Mouse (Mus musculus) hindbrain, postnatal 0 days (tissue): ENCODE results near the gene Ncoa7. TPM values are rescaled to one million over a fixed set of nuclear protein-coding genes. Genes with fewer than 3 reads are reported as not detected.

Experiments
- ATAC-seq: fragments of 200-750 bp; cut with Nextera tagmentation; 2 replicates; pipeline ENCODE4 v1.8.0; 2017; ENCODE audit warnings: mild to moderate bottlenecking, moderate TSS enrichment, moderate library complexity
- DNase-seq: peaks from one replicate; pipeline ENCODE4 v3.0.0-alpha.2; 2015; ENCODE audit warnings: low spot score
- H3K27ac ChIP-seq: fragments of 300-500 bp; sonication (generic); 2 replicates; pipeline ENCODE4 v1.5.1; 2014; ENCODE audit warnings: mild to moderate bottlenecking
- H3K27me3 ChIP-seq: fragments of 300-500 bp; sonication (generic); 2 replicates; pipeline ENCODE4 v1.6.1; 2014; ENCODE audit warnings: low read length, mixed read lengths; ENCODE audit not compliant: insufficient read depth
- H3K36me3 ChIP-seq: fragments of 300-500 bp; sonication (generic); 2 replicates; pipeline ENCODE4 v1.6.1; 2014; ENCODE audit warnings: low read length, mixed read lengths; ENCODE audit not compliant: insufficient read depth
- H3K4me1 ChIP-seq: fragments of 300-500 bp; sonication (generic); 2 replicates; pipeline ENCODE4 v1.6.1; 2014; ENCODE audit warnings: antibody characterized with exemption, low read length, mixed read lengths; ENCODE audit not compliant: insufficient read depth
- H3K4me2 ChIP-seq: fragments of 300-500 bp; sonication (generic); 2 replicates; pipeline ENCODE4 v1.6.1; 2014; ENCODE audit warnings: low read depth, mild to moderate bottlenecking, low read length, moderate library complexity, mixed read lengths
- H3K4me3 ChIP-seq: fragments of 300-500 bp; sonication (generic); 2 replicates; pipeline ENCODE4 v1.5.1; 2014; ENCODE audit warnings: low read length
- H3K9ac ChIP-seq: fragments of 300-500 bp; sonication (generic); replicated peaks from 2 replicates; pipeline ENCODE4 v1.6.1; 2014; ENCODE audit warnings: mild to moderate bottlenecking, low read length, moderate library complexity, mixed read lengths
- H3K9me3 ChIP-seq: fragments of 300-500 bp; sonication (generic); 2 replicates; pipeline ENCODE4 v1.6.1; 2016; ENCODE audit warnings: low read length, mixed read lengths
- CTCF ChIP-seq: IDR thresholded peaks from 2 replicates; pipeline ENCODE4 v1.5.1; 2016; ENCODE audit warnings: antibody characterized with exemption, control low read depth, low read depth
- WGBS: fragments of 180-500 bp; shearing (Covaris S2); extraction: QIAGEN DNeasy Blood & Tissue Kit; methylation state at CpG from one replicate; pipeline ENCODE4 v1.1.7; 2014; 5-methylcytosine and 5-hydroxymethylcytosine counted together
- polyA plus RNA-seq: library from polyadenylated mRNA; unstranded; fragments of >200 nt; fragmentation: Nextera tagmentation; extraction: Ambion mirVana; gene quantifications from 2 replicates; pipeline ENCODE4 v1.2.1, GENCODE M21; 2015
- total RNA-seq: library from RNA; depleted of rRNA; stranded (reverse); fragments of >200 nt; gene quantifications from 2 replicates; pipeline ENCODE4 v1.2.3, GENCODE M21; 2014

Gene Ncoa7
- total and polyA plus RNA-seq, 2 experiments from 2014 or later, result 19.8 to 24.4 TPM

- Histone ChIP-seq H3K4me3 (no peak overlapping the region), H3K27ac (no peak overlapping the region), H3K4me1 (no peaks in the 10 kb centered on the region), H3K27me3 (no peaks in the 10 kb centered on the region), H3K36me3 (no peaks in the 10 kb centered on the region), H3K4me2 (no peak overlapping the region), H3K9ac (no peak overlapping the region), H3K9me3 (no peaks in the 10 kb centered on the region)
- ATAC-seq, result no peak
- no peak for TF ChIP-seq CTCF
- 69% methylated on average over 8 of the region's 8 CpGs for WGBS
- DNase-seq, result no peak
Measured at GRCm38 (mm10) chr10:30759360-30760147, 43.6 kb downstream of the Ncoa7 start.

DNA sequence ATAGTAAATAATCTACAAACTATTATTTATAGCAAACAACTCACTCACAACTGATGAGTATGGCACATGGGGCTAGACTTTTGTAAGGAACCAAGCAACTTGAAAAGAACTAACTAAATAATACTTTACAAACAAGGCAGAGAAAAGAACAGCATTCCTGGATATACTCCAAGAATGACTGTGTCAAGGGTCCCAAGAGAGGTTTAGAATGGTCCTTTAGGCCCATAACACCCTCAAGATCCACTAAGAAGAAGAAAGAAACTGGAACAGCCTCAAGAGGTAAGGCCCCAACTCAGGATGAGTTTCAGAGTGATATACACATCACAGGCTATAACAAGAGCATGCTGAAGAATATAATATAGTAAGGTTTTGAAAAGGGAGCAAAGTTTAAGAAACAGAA, 47.1 kb downstream of the Ncoa7 start:
- Histone ChIP-seq H3K36me3 (no peaks in the 10 kb centered on the region), H3K27me3 (no peaks in the 10 kb centered on the region), H3K27ac (no peak overlapping the region), H3K9me3 (no peaks in the 10 kb centered on the region), H3K4me3 (no peak overlapping the region), H3K4me1 (no peaks in the 10 kb centered on the region), H3K4me2 (no peak overlapping the region), H3K9ac (no peak overlapping the region)
- ATAC-seq (no peak), DNase-seq (no peak)
- TF ChIP-seq CTCF, result no peak

GRCm38 (mm10) chr10:30754825-30755457, 48.2 kb downstream of the Ncoa7 start:
- H3K4me3 ChIP-seq, result no peak overlapping the region
- no peak overlapping the region for H3K4me2 ChIP-seq
- ATAC-seq (no peak), DNase-seq (no peak)
- H3K4me1 ChIP-seq, result no peaks in the 10 kb centered on the region
- no peaks in the 10 kb centered on the region for H3K27me3 ChIP-seq
- H3K27ac ChIP-seq, result no peak overlapping the region
- no peaks in the 10 kb centered on the region for H3K36me3 ChIP-seq
- TF ChIP-seq CTCF, result no peak
- 85% methylated on average over 4 of the region's 4 CpGs for WGBS
- no peaks in the 10 kb centered on the region for H3K9me3 ChIP-seq
- H3K9ac ChIP-seq, result no peak overlapping the region

- DNase-seq (no peak), ATAC-seq (no peak)
Measured at GRCm38 (mm10) chr10:30754082-30754481, 49.0 kb downstream of the Ncoa7 start.

GRCm38 (mm10) chr10:30752485-30752884, 50.6 kb downstream of the Ncoa7 start:
- H3K27ac ChIP-seq, result no peak overlapping the region
- no peak overlapping the region for H3K9ac ChIP-seq
- no peaks in the 10 kb centered on the region for H3K4me1 ChIP-seq
- H3K27me3 ChIP-seq, result no peaks in the 10 kb centered on the region
- H3K4me3 ChIP-seq, result no peak overlapping the region
- 84% methylated on average over 3 of the region's 3 CpGs for WGBS
- DNase-seq, result no peak
- no peaks in the 10 kb centered on the region for H3K36me3 ChIP-seq
- H3K9me3 ChIP-seq, result no peaks in the 10 kb centered on the region
- no peak overlapping the region for H3K4me2 ChIP-seq
- no peak for ATAC-seq
- no peak for TF ChIP-seq CTCF

More at GRCm38 (mm10) chr10:30754082-30754481, 49.0 kb downstream of the Ncoa7 start:
- Histone ChIP-seq H3K9me3 (no peaks in the 10 kb centered on the region), H3K9ac (no peak overlapping the region), H3K4me3 (no peak overlapping the region), H3K4me2 (no peak overlapping the region), H3K4me1 (no peaks in the 10 kb centered on the region), H3K27ac (no peak overlapping the region), H3K36me3 (no peaks in the 10 kb centered on the region), H3K27me3 (no peaks in the 10 kb centered on the region)
- no peak for TF ChIP-seq CTCF
- WGBS, result 62% methylated on average over 3 of the region's 3 CpGs

- H3K27me3 ChIP-seq, result no peaks in the 10 kb centered on the region
- H3K4me3 ChIP-seq, result no peak overlapping the region
- H3K9me3 ChIP-seq, result no peaks in the 10 kb centered on the region
- no peak overlapping the region for H3K4me2 ChIP-seq
- WGBS, result 97% methylated on average over 4 of the region's 4 CpGs
- no peaks in the 10 kb centered on the region for H3K4me1 ChIP-seq
- no peak for DNase-seq
- no peak; the same call in 1 of the 2 replicates for ATAC-seq
- no peaks in the 10 kb centered on the region for H3K36me3 ChIP-seq
- TF ChIP-seq CTCF, result no peak
- no peak overlapping the region for H3K27ac ChIP-seq
- no peak overlapping the region for H3K9ac ChIP-seq
Measured at GRCm38 (mm10) chr10:30751586-30751985, 51.5 kb downstream of the Ncoa7 start.

DNA sequence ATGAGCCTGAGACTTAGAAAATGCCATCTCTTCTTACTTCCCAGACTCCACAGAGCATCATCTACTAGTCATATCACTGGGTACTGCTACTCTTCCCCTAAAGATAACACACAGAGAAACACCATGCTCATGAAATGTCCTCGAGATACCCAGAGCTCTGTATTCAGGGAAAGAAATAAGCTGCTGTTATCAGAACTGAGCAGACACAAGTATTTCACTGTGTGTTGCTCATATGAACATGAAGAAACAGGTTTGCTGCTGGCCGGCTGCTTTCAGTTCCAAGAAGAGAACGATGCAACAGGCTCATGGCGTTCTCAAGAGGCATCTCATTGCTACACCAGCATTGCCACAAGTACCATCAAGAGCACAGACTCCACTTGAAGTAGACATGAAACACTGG, 53.3 kb downstream of the Ncoa7 start:
- Histone ChIP-seq H3K27me3 (no peaks in the 10 kb centered on the region), H3K9ac (no peak overlapping the region), H3K36me3 (no peaks in the 10 kb centered on the region), H3K4me3 (no peak overlapping the region), H3K4me2 (no peak overlapping the region), H3K4me1 (no peaks in the 10 kb centered on the region), H3K9me3 (no peaks in the 10 kb centered on the region), H3K27ac (no peak overlapping the region)
- 90% methylated on average over 4 of the region's 4 CpGs for WGBS
- no peak for TF ChIP-seq CTCF
- no peak for DNase-seq
- no peak for ATAC-seq
